Mouse (Mus musculus) heart, adult 2 months (tissue): ENCODE data around the gene Zfp503.

Experiments
- CTCF ChIP-seq: fragments of 200-600 bp; IDR thresholded peaks from 2 replicates; pipeline ENCODE4 v1.8.1; 2022; ENCODE audit warnings: antibody characterized with exemption, mild to moderate bottlenecking, moderate library complexity
- EP300 ChIP-seq: fragments of 200-500 bp; IDR thresholded peaks from 2 replicates; pipeline ENCODE4 v1.6.1; 2011; ENCODE audit warnings: low read depth, low read length, control low read depth; ENCODE audit not compliant: insufficient read depth
- POLR2A ChIP-seq: fragments of 200-500 bp; IDR thresholded peaks from 2 replicates; pipeline ENCODE4 v1.6.1; 2011; ENCODE audit warnings: mild to moderate bottlenecking, low read depth, low read length, control low read depth; ENCODE audit not compliant: insufficient read depth

GRCm38 (mm10) chr14:21999588-21999987, 10.2 kb upstream of the Zfp503 start:
- TF ChIP-seq CTCF (no peak), POLR2A (no peak), EP300 (no peak)
